Mouse (Mus musculus): ENCODE results near the gene Adamts20.

The Adamts20 gene

GRCm38 (mm10) chr15:94249766-94250165, 215.5 kb downstream of the Adamts20 start:
- no peak for DNase-seq (ENCODE audit: low spot score)

GRCm38 (mm10) chr15:94248386-94248785, 216.8 kb downstream of the Adamts20 start:
- no peak for DNase-seq (ENCODE audit: low spot score)

- DNase-seq (ENCODE audit: low spot score): no peak
Measured at GRCm38 (mm10) chr15:94246669-94247068, 218.5 kb downstream of the Adamts20 start.

- no peak for DNase-seq (ENCODE audit: low spot score)
Measured at GRCm38 (mm10) chr15:94244336-94244735, 220.9 kb downstream of the Adamts20 start.

GRCm38 (mm10) chr15:94242133-94242532, 223.1 kb downstream of the Adamts20 start:
- no peak for DNase-seq (ENCODE audit: low spot score)

- no peak for DNase-seq (ENCODE audit: low spot score)
Measured at GRCm38 (mm10) chr15:94239637-94240036, 225.6 kb downstream of the Adamts20 start.

- no peak for DNase-seq (ENCODE audit: low spot score)
Measured at GRCm38 (mm10) chr15:94239127-94239526, 226.1 kb downstream of the Adamts20 start.

- no peak for DNase-seq (ENCODE audit: low spot score)
Measured at GRCm38 (mm10) chr15:94238058-94238876, 227.0 kb downstream of the Adamts20 start.

- no peak for DNase-seq (ENCODE audit: low spot score)
Measured at GRCm38 (mm10) chr15:94236726-94237125, 228.5 kb downstream of the Adamts20 start.

- no peak for DNase-seq (ENCODE audit: low spot score)
Measured at GRCm38 (mm10) chr15:94236121-94236520, 229.1 kb downstream of the Adamts20 start.

- DNase-seq (ENCODE audit: low spot score): no peak
Measured at GRCm38 (mm10) chr15:94235190-94235589, 230.0 kb downstream of the Adamts20 start.

GRCm38 (mm10) chr15:94231246-94231645, 234.0 kb downstream of the Adamts20 start:
- DNase-seq (ENCODE audit: low spot score): no peak

GRCm38 (mm10) chr15:94227388-94227787, 237.8 kb downstream of the Adamts20 start:
- DNase-seq (ENCODE audit: low spot score): no peak

- DNase-seq (ENCODE audit: low spot score): no peak
Measured at GRCm38 (mm10) chr15:94223101-94223500, 242.1 kb downstream of the Adamts20 start.

GRCm38 (mm10) chr15:94220686-94221085, 244.5 kb downstream of the Adamts20 start:
- DNase-seq (ENCODE audit: low spot score): peak; percentile 12

All from lung, postnatal 25 days (tissue).